Mouse (Mus musculus): ENCODE measurements at regions not wholly inside any gene's neighbourhood (a gene's known extent, or its start where the extent isn't known, plus 50 kb on each side); places are given as distances from the start of the nearest gene placed in this dataset.

- no peak for DNase-seq (ENCODE audit: low read depth, low spot score)
Observed at GRCm38 (mm10) chr10:126641792-126642289, 259.3 kb downstream of the Atp23 start.

- no peak for DNase-seq (ENCODE audit: low read depth, low spot score)
Observed at GRCm38 (mm10) chr10:126634731-126635130, 266.4 kb downstream of the Atp23 start.

- DNase-seq (ENCODE audit: low read depth, low spot score) = no peak
Observed at GRCm38 (mm10) chr10:126628057-126628456, 273.1 kb downstream of the Atp23 start.

GRCm38 (mm10) chr10:126625466-126625865 is 275.7 kb downstream of the Atp23 start:
- no peak for DNase-seq (ENCODE audit: low read depth, low spot score)

DNA sequence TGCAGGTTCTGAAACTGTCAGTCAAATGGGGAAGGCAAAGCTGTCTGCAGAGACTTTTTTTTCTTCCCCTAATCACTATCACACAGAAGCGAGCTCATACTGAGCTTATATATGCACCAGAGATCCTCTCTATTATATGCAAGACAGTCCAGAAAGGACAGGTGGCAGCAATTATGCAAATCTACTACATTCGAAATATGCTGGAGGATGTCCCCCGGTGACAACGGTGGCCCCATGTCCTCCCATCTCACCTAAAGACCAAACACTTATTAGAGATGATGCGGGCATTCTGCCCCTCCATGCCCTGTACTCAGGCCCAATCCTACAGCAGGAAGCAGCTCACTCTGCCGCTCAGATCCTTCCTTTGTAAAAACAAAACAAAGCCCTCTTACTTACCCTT is 280.4 kb downstream of the Atp23 start:
- DNase-seq (ENCODE audit: low read depth, low spot score) = no peak

DNA sequence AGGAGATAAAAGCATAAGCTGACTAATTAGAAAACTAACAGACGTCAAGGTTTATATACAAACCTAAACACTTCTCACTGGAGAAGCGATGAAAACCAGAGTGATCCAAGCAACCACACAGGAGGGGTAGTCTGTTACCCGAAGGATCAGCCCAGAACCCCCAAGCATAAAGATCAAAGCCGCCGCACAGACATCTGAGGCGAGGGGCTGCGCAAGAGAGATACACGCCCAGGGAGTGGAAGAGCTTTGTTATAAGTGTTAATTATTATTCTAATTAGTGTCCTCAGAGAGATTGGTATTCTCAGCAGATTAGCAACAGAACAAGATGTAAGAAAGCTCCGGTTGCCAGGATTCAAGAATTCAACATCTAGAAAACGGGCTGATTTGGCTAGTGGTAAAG is 281.2 kb downstream of the Atp23 start:
- no peak for DNase-seq (ENCODE audit: low read depth, low spot score)

- DNase-seq (ENCODE audit: low read depth, low spot score) = no peak
Observed at GRCm38 (mm10) chr10:126612226-126612625, 288.9 kb downstream of the Atp23 start.

DNA sequence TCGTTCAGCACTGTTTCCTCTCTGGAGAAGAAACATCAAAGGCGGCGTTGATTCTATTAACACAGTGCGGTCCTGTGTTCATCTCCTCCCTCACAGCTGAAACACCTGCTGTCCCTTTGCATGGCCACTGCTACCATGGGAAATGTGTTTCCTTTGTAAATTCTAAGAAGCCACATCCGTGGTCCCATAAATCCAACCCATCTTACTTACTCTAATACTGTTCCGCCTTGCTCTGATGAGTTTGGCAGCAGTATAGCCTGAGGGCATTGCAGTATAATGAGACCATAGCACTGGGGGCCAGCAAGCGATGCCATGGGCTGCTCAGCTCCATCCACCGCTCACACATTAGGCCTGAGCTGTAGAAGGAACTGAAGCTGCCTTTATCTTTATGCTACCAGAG is 290.6 kb downstream of the Atp23 start:
- no peak for DNase-seq (ENCODE audit: low read depth, low spot score)

GRCm38 (mm10) chr10:126599686-126600085 is 301.5 kb downstream of the Atp23 start:
- no peak for DNase-seq (ENCODE audit: low read depth, low spot score)

DNA sequence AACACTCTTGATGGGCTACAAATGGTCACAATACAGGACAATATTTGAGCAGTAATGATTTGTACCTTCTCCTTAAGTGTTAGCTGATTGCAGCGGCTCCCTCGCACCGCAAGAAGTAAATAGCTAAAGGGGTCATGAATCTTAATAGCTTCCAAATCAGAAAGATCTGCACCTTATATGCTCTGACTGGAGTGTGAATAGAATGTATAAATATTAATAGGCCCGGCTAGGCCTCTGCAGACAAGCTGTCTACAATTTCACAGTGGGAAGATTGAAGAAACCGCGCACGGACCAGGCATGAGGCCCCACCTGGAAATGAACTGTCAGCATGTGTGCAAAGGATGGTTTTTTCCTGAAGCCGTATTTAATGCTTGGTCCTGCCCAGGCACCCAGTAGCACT is 333.0 kb downstream of the Atp23 start:
- DNase-seq (ENCODE audit: low read depth, low spot score) = no peak

DNA sequence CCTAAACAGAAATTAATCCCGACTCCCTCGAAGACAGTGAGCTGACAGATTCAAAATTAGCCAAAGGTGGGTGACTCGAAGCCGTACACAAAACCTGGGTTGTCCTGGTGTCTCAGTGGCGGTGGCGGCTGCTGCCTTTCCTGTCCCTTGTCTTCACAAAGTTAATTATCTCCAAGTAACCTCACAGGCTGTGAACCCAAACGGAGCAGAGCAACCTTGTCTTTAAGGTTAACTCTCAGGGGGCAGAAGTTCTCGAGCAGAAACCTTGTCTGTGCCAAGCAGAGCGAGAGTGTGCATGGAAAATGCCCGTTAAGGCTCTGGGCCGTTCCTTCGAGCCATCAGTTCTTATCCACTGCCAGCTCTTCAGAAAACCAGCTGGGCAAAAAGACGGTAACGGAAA is 335.8 kb downstream of the Atp23 start:
- DNase-seq (ENCODE audit: low read depth, low spot score) = no peak

GRCm38 (mm10) chr10:126555080-126555479 is 346.1 kb downstream of the Atp23 start:
- no peak for DNase-seq (ENCODE audit: low read depth, low spot score)

DNA sequence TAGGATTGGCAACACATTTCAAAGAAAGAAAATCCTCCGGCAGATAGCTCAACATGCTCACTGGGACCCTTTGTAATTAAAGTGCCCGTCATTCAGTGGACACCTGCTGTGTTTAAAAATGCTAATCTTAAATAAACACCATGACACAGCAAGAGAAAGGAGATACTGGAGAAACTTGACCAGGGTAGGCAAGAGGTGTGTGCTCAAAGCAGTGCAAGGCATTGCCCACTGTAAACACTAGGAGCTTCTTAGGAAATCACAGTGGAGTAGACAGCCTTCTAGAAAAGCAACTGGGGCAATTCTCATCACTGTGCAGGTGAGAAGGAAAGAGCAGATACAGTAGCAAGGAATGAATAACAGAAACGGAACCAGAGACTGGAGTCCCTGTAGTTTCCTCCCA is 369.2 kb downstream of the Atp23 start:
- DNase-seq (ENCODE audit: low read depth, low spot score) = no peak

- DNase-seq (ENCODE audit: low read depth, low spot score) = peak; percentile 31
Observed at GRCm38 (mm10) chr10:126531368-126531767, 369.8 kb downstream of the Atp23 start.

DNA sequence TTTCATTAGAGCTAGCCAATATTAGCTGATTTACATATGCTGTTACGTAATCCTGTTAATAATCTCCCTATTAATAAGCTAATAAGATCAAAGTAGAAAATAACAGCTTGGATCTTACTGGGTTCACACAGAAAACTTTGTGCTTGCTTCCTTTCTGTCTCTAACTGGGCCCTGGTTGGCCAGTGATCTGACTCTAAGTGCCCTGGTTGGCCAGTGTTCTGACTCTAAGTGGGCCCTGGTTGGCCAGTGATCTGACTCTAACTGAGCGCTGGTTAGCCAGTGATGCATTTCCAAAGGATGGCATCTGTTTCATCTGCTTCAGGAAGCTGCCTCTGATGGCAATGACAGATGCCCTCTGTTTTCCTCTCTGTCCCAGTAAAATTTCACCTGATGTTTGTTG is 372.4 kb downstream of the Atp23 start:
- no peak for DNase-seq (ENCODE audit: low read depth, low spot score)

- DNase-seq (ENCODE audit: low read depth, low spot score) = no peak
Observed at GRCm38 (mm10) chr10:126526186-126526585, 375.0 kb downstream of the Atp23 start.

GRCm38 (mm10) chr10:126521836-126522815 is 379.0 kb downstream of the Atp23 start:
- no peak for DNase-seq (ENCODE audit: low read depth, low spot score)

GRCm38 (mm10) chr10:126520973-126521372 is 380.2 kb downstream of the Atp23 start:
- no peak for DNase-seq (ENCODE audit: low read depth, low spot score)

DNA sequence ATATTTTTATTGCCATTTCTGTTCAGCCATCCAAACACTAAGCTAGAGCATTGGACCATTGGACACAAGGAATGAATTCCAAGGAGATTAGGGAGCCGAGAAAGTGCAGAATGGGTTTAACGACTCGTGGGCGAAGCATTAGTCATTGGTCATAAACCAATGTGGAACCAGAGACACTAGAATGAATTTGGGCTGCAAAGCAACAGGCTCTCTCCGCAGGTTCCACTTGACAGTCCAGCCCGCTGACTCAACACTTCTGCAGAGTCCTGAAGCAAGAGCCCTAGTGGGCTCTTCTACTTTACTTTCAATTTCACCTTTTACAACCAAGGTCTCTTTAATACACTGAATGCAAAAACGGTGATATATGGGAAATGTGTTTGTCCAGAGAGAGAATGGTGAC is 388.0 kb downstream of the Atp23 start:
- DNase-seq (ENCODE audit: low read depth, low spot score) = no peak

GRCm38 (mm10) chr10:126511511-126511910 is 389.6 kb downstream of the Atp23 start:
- DNase-seq (ENCODE audit: low read depth, low spot score) = no peak

DNA sequence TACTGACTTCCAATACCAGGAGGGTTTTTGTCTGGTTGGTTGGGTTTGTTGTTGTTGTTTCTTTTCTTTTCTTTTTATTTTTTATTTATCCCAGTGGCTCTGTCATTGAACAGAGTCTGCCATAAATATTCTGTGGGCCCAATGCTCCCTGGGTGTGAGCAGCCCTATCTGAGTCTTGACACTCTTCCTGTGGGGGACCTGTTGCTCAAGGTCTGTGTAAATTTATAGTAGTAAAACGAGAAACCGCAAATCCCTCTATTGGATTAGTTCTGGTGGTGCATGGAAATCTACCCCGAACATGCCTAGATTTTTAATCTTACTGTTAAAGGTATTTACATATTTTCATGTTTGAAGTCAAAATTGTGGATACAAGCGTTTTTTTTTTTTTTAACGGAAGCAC is 395.2 kb downstream of the Atp23 start:
- no peak for DNase-seq (ENCODE audit: low read depth, low spot score)

DNA sequence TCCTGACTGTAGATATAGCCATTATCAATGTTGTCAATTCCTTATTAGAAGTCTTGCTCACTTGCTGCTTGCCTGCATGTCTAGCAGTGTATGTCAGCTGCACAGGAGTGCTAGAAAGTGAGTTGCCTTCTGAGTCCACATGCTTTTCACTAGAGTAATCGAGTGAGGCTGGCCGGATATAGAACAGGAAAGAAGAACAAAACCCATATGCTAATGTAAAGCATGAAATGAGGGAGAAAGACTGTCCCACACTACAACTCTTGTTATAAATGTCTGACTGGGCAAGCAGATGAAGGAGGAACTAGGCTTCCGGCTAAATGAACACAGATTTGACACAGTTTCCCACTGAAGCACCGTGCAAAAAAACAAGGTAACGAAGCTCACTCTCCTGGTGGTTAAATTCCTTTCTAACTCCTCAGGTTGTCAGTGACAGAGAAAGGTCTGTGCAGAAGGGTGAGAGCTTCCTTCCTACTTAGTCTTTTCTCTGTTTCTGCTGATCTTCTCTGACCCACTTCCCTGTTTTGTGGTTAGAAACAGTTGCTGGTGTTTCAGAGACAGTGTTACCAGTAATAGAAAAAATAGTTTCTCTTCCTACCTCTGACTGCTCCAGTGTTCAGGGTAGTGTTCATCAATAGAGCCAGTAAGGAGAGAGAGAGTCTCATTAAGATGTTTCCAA is 399.0 kb downstream of the Atp23 start:
- DNase-seq (ENCODE audit: low read depth, low spot score) = peak; percentile 1

DNA sequence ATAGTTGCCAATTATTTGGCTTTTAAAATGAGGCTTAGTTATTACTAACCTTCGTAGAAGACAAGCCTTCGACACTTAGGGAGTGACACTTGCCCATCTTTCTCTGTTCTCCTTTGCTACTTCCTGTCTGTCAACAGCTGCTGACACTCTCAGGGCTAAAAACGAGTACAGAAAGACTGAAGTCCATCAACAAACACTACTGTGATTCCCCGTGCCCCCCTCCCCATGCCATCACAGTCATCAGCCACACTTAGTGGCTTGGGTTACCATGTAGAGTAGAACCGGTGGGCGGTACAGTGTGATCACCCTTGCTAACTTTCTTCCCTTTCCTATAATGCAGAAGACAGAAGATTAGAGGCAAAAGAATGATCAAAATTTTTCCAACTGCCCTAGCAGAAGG is 402.4 kb downstream of the Atp23 start:
- DNase-seq (ENCODE audit: low read depth, low spot score) = no peak
